Mouse (Mus musculus) activated CD4-positive, CD25-positive, alpha-beta regulatory T cell, adult 9 weeks (primary cell): ENCODE measurements around the gene Gm11238. TPM values are rescaled to one million over a fixed set of nuclear protein-coding genes. Genes with fewer than 3 reads are reported as not detected.

Source experiments
- polyA plus RNA-seq: library from polyadenylated mRNA; unstranded; fragments of 100-300 nt; shearing (Covaris generic); gene quantifications from one replicate; pipeline ENCODE4 v1.2.1, GENCODE M21; 2017

Gm11238 gene
- polyA plus RNA-seq, result not detected

DNA sequence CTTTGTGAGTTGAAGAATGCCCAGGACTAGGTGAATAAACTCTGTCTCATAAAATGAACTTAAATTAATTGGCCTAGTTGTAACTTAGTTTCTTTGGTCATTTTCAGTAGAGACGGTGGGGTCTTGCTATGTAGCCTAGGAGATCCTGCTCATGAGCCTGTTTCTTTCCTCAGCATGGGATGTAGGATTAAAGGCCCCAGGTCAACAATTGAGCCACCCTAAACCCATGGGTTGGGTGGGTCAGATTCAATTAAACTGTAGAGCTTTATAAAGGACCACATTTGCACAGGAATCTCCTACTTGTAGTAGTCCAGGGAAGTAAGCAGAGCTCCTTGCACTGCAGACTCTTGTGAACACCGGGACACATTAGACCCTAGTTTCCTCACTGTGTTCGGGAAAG is at the start of gene Gm11238:
TSS of gene Gm11238 (plus strand) at position 301 of the 400 bp plus-strand sequence.

DNA sequence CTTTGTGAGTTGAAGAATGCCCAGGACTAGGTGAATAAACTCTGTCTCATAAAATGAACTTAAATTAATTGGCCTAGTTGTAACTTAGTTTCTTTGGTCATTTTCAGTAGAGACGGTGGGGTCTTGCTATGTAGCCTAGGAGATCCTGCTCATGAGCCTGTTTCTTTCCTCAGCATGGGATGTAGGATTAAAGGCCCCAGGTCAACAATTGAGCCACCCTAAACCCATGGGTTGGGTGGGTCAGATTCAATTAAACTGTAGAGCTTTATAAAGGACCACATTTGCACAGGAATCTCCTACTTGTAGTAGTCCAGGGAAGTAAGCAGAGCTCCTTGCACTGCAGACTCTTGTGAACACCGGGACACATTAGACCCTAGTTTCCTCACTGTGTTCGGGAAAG is 15.0 kb downstream of the Gm11238 start, which contains the start of gene Gm11237:
TSS of gene Gm11237 (plus strand) at position 301 of the 400 bp plus-strand sequence.

DNA sequence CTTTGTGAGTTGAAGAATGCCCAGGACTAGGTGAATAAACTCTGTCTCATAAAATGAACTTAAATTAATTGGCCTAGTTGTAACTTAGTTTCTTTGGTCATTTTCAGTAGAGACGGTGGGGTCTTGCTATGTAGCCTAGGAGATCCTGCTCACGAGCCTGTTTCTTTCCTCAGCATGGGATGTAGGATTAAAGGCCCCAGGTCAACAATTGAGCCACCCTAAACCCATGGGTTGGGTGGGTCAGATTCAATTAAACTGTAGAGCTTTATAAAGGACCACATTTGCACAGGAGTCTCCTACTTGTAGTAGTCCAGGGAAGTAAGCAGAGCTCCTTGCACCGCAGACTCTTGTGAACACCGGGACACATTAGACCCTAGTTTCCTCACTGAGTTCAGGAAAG is 30.1 kb downstream of the Gm11238 start, which contains the start of gene Gm11236:
TSS of gene Gm11236 (plus strand) at position 301 of the 400 bp plus-strand sequence.

DNA sequence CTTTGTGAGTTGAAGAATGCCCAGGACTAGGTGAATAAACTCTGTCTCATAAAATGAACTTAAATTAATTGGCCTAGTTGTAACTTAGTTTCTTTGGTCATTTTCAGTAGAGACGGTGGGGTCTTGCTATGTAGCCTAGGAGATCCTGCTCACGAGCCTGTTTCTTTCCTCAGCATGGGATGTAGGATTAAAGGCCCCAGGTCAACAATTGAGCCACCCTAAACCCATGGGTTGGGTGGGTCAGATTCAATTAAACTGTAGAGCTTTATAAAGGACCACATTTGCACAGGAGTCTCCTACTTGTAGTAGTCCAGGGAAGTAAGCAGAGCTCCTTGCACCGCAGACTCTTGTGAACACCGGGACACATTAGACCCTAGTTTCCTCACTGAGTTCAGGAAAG is 60.4 kb downstream of the Gm11238 start, which contains the start of gene Gm11239:
TSS of gene Gm11239 (plus strand) at position 301 of the 400 bp plus-strand sequence.

DNA sequence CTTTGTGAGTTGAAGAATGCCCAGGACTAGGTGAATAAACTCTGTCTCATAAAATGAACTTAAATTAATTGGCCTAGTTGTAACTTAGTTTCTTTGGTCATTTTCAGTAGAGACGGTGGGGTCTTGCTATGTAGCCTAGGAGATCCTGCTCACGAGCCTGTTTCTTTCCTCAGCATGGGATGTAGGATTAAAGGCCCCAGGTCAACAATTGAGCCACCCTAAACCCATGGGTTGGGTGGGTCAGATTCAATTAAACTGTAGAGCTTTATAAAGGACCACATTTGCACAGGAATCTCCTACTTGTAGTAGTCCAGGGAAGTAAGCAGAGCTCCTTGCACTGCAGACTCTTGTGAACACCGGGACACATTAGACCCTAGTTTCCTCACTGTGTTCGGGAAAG is 75.5 kb downstream of the Gm11238 start, which contains the start of gene Gm428:
TSS of gene Gm428 (plus strand) at position 301 of the 400 bp plus-strand sequence.

Other genes with a start within 250 kb of the Gm11238 start
- not detected for gene Gm11487, start 202.8 kb upstream of the Gm11238 start, polyA plus RNA-seq
- not detected for gene Gm11237, start 15.1 kb downstream of the Gm11238 start, polyA plus RNA-seq
- not detected for gene Gm11236, start 30.2 kb downstream of the Gm11238 start, polyA plus RNA-seq
- not detected for gene Gm11239, start 60.5 kb downstream of the Gm11238 start, polyA plus RNA-seq
- gene Gm428, start 75.6 kb downstream of the Gm11238 start, polyA plus RNA-seq, result not detected
- not detected for gene Rasef, start 183.1 kb downstream of the Gm11238 start, polyA plus RNA-seq